Mouse (Mus musculus) urinary bladder, postnatal 0 days (tissue): ENCODE results near the gene Serpina3i. TPM values are rescaled to one million over a fixed set of nuclear protein-coding genes. Genes with fewer than 3 reads are reported as not detected.

Experiments used
- polyA plus RNA-seq: library from polyadenylated mRNA; unstranded; fragments of >200 nt; fragmentation: Nextera tagmentation; extraction: Ambion mirVana; gene quantifications from 2 replicates; pipeline ENCODE4 v1.2.1, GENCODE M21; 2015

Serpina3i gene
- 0.23 and 0.39 TPM in 2 replicates for polyA plus RNA-seq

GRCm38 (mm10) chr12:104262863-104263262 lies at the start of gene Serpina3i:
Gene Serpina3i, plus strand, starts transcription at chr12:104263122.

GRCm38 (mm10) chr12:104214445-104214753 lies 48.5 kb upstream of the Serpina3i start, which contains the start of gene Serpina3f:
Gene Serpina3f, plus strand, starts transcription at chr12:104214544.

GRCm38 (mm10) chr12:104235915-104236314 lies 27.0 kb upstream of the Serpina3i start, which contains the start of gene Serpina3g:
Gene Serpina3g, plus strand, starts transcription at chr12:104236245.

GRCm38 (mm10) chr12:104314253-104314652 lies 51.3 kb downstream of the Serpina3i start, which contains the start of gene Serpina3j:
Gene Serpina3j, plus strand, starts transcription at chr12:104314553.

Other genes with a start within 250 kb of the Serpina3i start
- 0.04 TPM in 1 of 2 replicates, not detected in the other for gene Serpina9, start 249.4 kb upstream of the Serpina3i start, polyA plus RNA-seq
- not detected in 2 replicates for gene Serpina12, start 218.7 kb upstream of the Serpina3i start, polyA plus RNA-seq
- gene Serpina5, start 162.0 kb upstream of the Serpina3i start, polyA plus RNA-seq = not detected in 2 replicates
- gene Serpina3a, start 150.4 kb upstream of the Serpina3i start, polyA plus RNA-seq = not detected in 2 replicates
- gene Serpina3b, start 135.1 kb upstream of the Serpina3i start, polyA plus RNA-seq = not detected in 2 replicates
- gene Serpina3c, start 109.3 kb upstream of the Serpina3i start, polyA plus RNA-seq = 1.2 and 1.8 TPM in 2 replicates
- gene Serpina3f, start 48.6 kb upstream of the Serpina3i start, polyA plus RNA-seq = 0.08 and 0.18 TPM in 2 replicates
- gene Serpina3g, start 26.9 kb upstream of the Serpina3i start, polyA plus RNA-seq = 27.3 and 28.6 TPM in 2 replicates
- gene Serpina3j, start 51.4 kb downstream of the Serpina3i start, polyA plus RNA-seq = 0.06 TPM in 1 of 2 replicates, not detected in the other
- gene Serpina3k, start 75.4 kb downstream of the Serpina3i start, polyA plus RNA-seq = 0.13 and 0.39 TPM in 2 replicates
- gene Serpina3m, start 75.4 kb downstream of the Serpina3i start, polyA plus RNA-seq = 0.94 and 2.6 TPM in 2 replicates
- 40.7 and 68.0 TPM in 2 replicates for gene Serpina3n, start 143.6 kb downstream of the Serpina3i start, polyA plus RNA-seq
- not detected in 2 replicates for gene Gsc, start 210.2 kb downstream of the Serpina3i start, polyA plus RNA-seq